Mouse (Mus musculus) forebrain, embryonic 11.5 days (tissue): ENCODE data around the gene Haus7. TPM values are rescaled to one million over a fixed set of nuclear protein-coding genes. Genes with fewer than 3 reads are reported as not detected.
"Not testable (repeated sequence)": the region's sequence is repeated elsewhere in the genome, so short reads cannot be mapped to it uniquely, and the experiment has no call there.

Experiments used
- ATAC-seq: fragments of 200-750 bp; cut with Nextera tagmentation; replicated peaks from 2 replicates; pipeline ENCODE4 v1.8.0; 2017; ENCODE audit warnings: moderate TSS enrichment; ENCODE audit not compliant: low FRiP score
- DNase-seq: peaks from one replicate; pipeline ENCODE4 v3.0.0-alpha.2; 2017; ENCODE audit warnings: low spot score
- H3K27ac ChIP-seq: fragments of 300-500 bp; sonication (generic); 2 replicates; pipeline ENCODE4 v1.5.1; 2014; ENCODE audit warnings: low read depth, low read length
- H3K27me3 ChIP-seq: fragments of 300-500 bp; sonication (generic); 2 replicates; pipeline ENCODE4 v1.6.1; 2014; ENCODE audit warnings: mild to moderate bottlenecking, low read length, mixed read lengths; ENCODE audit not compliant: control insufficient read depth, insufficient read depth
- H3K36me3 ChIP-seq: fragments of 300-500 bp; sonication (generic); 2 replicates; pipeline ENCODE4 v1.6.1; 2014; ENCODE audit warnings: mild to moderate bottlenecking, low read length, moderate library complexity, mixed read lengths; ENCODE audit not compliant: control insufficient read depth, insufficient read depth
- H3K4me1 ChIP-seq: fragments of 300-500 bp; sonication (generic); replicated peaks from 2 replicates; pipeline ENCODE4 v1.6.1; 2014; ENCODE audit warnings: low read length, mixed read lengths; ENCODE audit not compliant: control insufficient read depth, insufficient read depth
- H3K4me2 ChIP-seq: fragments of 300-500 bp; sonication (generic); 2 replicates; pipeline ENCODE4 v1.6.1; 2014; ENCODE audit warnings: low read depth, mild to moderate bottlenecking, low read length, moderate library complexity, mixed read lengths; ENCODE audit not compliant: severe bottlenecking
- H3K4me3 ChIP-seq: fragments of 300-500 bp; sonication (generic); 2 replicates; pipeline ENCODE4 v1.5.1; 2014; ENCODE audit warnings: low read depth, low read length
- H3K9ac ChIP-seq: fragments of 300-500 bp; sonication (generic); 2 replicates; pipeline ENCODE4 v1.6.1; 2014; ENCODE audit warnings: low read length
- H3K9me3 ChIP-seq: fragments of 300-500 bp; sonication (generic); 2 replicates; pipeline ENCODE4 v1.6.1; 2016; ENCODE audit warnings: low read length, mixed read lengths; ENCODE audit not compliant: control insufficient read depth
- WGBS: fragments of 180-500 bp; shearing (Covaris S2); extraction: QIAGEN DNeasy Blood & Tissue Kit; methylation state at CpG from one replicate; pipeline ENCODE4 v1.1.7; 2014; 5-methylcytosine and 5-hydroxymethylcytosine counted together
- polyA plus RNA-seq: library from polyadenylated mRNA; unstranded; fragments of >200 nt; fragmentation: Nextera tagmentation; extraction: Ambion mirVana; gene quantifications from 2 replicates; pipeline ENCODE4 v1.2.1, GENCODE M21; 2014

Haus7 gene
- polyA plus RNA-seq, 1 experiment from 2014 or later, result 74.8 TPM

DNA sequence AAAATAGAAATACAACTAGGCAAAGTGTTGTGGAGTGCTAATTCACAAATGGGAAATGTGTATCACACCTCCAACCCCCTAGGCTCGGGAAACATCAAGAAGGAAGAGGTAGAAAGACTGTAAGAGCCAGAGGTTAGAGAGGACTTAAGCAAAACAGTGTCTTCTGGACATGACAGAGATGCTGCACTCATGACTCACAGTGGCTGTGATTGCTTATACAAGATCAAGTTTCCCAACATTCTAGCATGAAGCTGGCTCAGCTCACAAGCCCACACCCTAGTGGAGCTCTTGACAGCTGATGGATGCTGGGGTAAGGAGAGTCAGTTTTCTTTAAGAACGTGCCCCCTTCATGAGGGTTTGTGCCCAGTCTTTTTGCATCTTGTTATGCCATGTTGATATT is 17.4 kb downstream of the Haus7 start:
- Histone ChIP-seq H3K9me3 (no peaks in the 10 kb centered on the region), H3K4me1 (no peaks in the 10 kb centered on the region), H3K4me2 (no peak overlapping the region), H3K27ac (no peak overlapping the region), H3K27me3 (no peaks in the 10 kb centered on the region), H3K4me3 (no peak overlapping the region), H3K36me3 (no peaks in the 10 kb centered on the region), H3K9ac (no peak overlapping the region)
- DNase-seq, result no peak
- ATAC-seq, result no peak
- 72% methylated on average over 2 of the region's 2 CpGs for WGBS

GRCm38 (mm10) chrX:73435252-73435651 is 23.6 kb downstream of the Haus7 start, which contains the start of gene Trex2:
Gene Trex2 (minus strand): TSS chrX:73435344.
- 88% methylated on average over 11 of the region's 11 CpGs for WGBS
- Histone ChIP-seq H3K36me3 (no peaks in the 10 kb centered on the region), H3K4me3 (no peak within 1 kb of the TSS), H3K4me1 (no peaks in the 10 kb centered on the region), H3K9me3 (no peaks in the 10 kb centered on the region), H3K4me2 (no peak within 1 kb of the TSS), H3K27ac (no peak within 1 kb of the TSS), H3K9ac (no peak within 1 kb of the TSS), H3K27me3 (no peaks in the 10 kb centered on the region)
- ATAC-seq (no peak), DNase-seq (no peak)

- no peak for DNase-seq
- no peak overlapping the region for H3K9ac ChIP-seq
- no peaks in the 10 kb centered on the region for H3K4me1 ChIP-seq
- no peak overlapping the region for H3K27ac ChIP-seq
- H3K4me3 ChIP-seq, result no peak overlapping the region
- WGBS, result 83% methylated on average over 5 of the region's 5 CpGs
- H3K36me3 ChIP-seq, result no peaks in the 10 kb centered on the region
- H3K27me3 ChIP-seq, result no peaks in the 10 kb centered on the region
- ATAC-seq, result no peak
- no peak overlapping the region for H3K4me2 ChIP-seq
- no peaks in the 10 kb centered on the region for H3K9me3 ChIP-seq
Measured at GRCm38 (mm10) chrX:73432850-73433249, 26.0 kb downstream of the Haus7 start.

GRCm38 (mm10) chrX:73430036-73430435 is 28.8 kb downstream of the Haus7 start:
- no peak overlapping the region for H3K4me2 ChIP-seq
- no peaks in the 10 kb centered on the region for H3K4me1 ChIP-seq
- H3K27me3 ChIP-seq, result no peaks in the 10 kb centered on the region
- ATAC-seq (no peak), DNase-seq (no peak)
- H3K9ac ChIP-seq, result no peak overlapping the region
- no peaks in the 10 kb centered on the region for H3K9me3 ChIP-seq
- 75% methylated on average over 2 of the region's 2 CpGs for WGBS
- no peak overlapping the region for H3K4me3 ChIP-seq
- no peaks in the 10 kb centered on the region for H3K36me3 ChIP-seq
- H3K27ac ChIP-seq, result no peak overlapping the region

- ATAC-seq (no peak), DNase-seq (no peak)
- H3K9me3 ChIP-seq, result no peaks in the 10 kb centered on the region
- H3K36me3 ChIP-seq, result no peaks in the 10 kb centered on the region
- H3K27ac ChIP-seq, result no peak overlapping the region
- H3K4me3 ChIP-seq, result no peak overlapping the region
- H3K9ac ChIP-seq, result no peak overlapping the region
- no peaks in the 10 kb centered on the region for H3K4me1 ChIP-seq
- WGBS, result 56% methylated on average over 1 of the region's 1 CpGs
- no peak overlapping the region for H3K4me2 ChIP-seq
- H3K27me3 ChIP-seq, result no peaks in the 10 kb centered on the region
Measured at GRCm38 (mm10) chrX:73412767-73413166, 46.1 kb downstream of the Haus7 start.

GRCm38 (mm10) chrX:73410880-73411517 is 47.8 kb downstream of the Haus7 start, which contains the start of gene Zfp92:
Gene Zfp92 (plus strand): TSS chrX:73411096.
- Histone ChIP-seq H3K27ac (no peak within 1 kb of the TSS), H3K4me3 (no peak within 1 kb of the TSS), H3K9me3 (no peaks in the 10 kb centered on the region), H3K4me1 (no peaks in the 10 kb centered on the region), H3K4me2 (peak within 1 kb of the TSS; percentile 38), H3K27me3 (no peaks in the 10 kb centered on the region), H3K9ac (no peak within 1 kb of the TSS), H3K36me3 (no peaks in the 10 kb centered on the region)
- no peak for ATAC-seq
- DNase-seq, result no peak
- 28% methylated on average over 20 of the region's 20 CpGs for WGBS

DNA sequence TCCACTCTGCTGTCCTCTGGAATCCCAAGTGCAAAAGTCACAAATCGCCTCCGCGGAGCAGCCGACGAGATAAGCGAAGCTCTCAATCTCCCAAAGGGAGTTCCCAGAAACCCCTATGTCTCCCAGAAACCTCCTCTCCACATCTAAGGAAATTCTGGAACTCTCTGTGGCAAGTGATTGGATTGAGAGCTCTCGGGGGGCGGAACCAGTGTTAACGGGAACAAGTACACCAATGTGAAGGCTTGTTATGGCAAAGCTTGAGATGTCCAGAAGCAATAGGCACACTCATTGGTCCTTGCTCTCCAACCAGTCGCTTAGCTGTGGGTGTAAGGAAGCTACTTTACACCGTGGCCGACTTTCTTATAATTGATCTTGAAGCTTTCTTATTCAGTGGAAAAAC is 57.2 kb downstream of the Haus7 start:
- H3K9ac ChIP-seq, result no peak overlapping the region
- DNase-seq (no peak), ATAC-seq (no peak)
- H3K9me3 ChIP-seq, result no peaks in the 10 kb centered on the region
- H3K27me3 ChIP-seq, result no peaks in the 10 kb centered on the region
- H3K4me3 ChIP-seq, result no peak overlapping the region
- H3K4me2 ChIP-seq, result no peak overlapping the region
- H3K36me3 ChIP-seq, result no peaks in the 10 kb centered on the region
- H3K4me1 ChIP-seq, result no peaks in the 10 kb centered on the region
- H3K27ac ChIP-seq, result no peak overlapping the region
- 91% methylated on average over 12 of the region's 12 CpGs for WGBS

GRCm38 (mm10) chrX:73400951-73401350 is 57.9 kb downstream of the Haus7 start:
- Histone ChIP-seq H3K4me3 (no peak overlapping the region), H3K4me1 (no peaks in the 10 kb centered on the region), H3K27me3 (no peaks in the 10 kb centered on the region), H3K9ac (no peak overlapping the region), H3K9me3 (no peaks in the 10 kb centered on the region), H3K4me2 (no peak overlapping the region), H3K27ac (no peak overlapping the region), H3K36me3 (no peaks in the 10 kb centered on the region)
- DNase-seq (no peak), ATAC-seq (no peak)
- 89% methylated on average over 20 of the region's 20 CpGs for WGBS

DNA sequence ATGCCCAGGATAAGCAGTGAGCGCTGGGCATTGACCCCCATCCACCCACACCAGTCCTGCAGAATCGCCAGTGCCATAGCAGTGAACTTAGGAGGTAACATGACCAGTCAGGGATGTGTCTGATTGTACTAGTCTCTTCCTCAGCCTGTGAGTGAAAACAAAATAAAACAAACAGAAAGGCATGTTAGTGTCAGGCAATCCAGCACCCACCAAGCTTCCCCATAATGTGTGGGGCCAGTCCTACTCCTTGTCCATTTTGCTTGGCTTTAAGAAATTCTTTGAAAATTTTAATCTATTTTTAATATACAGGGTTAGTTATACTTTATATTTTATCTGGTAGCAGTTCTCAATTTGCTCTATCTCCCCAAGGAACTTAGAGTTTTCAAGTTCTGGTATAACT is 60.2 kb downstream of the Haus7 start, which contains the start of gene Gm18336:
Gene Gm18336 (minus strand): TSS at position 101 of the 400 bp plus-strand sequence.
- not testable (repeated sequence) for H3K36me3 ChIP-seq, H3K4me3 ChIP-seq, ATAC-seq, H3K27ac ChIP-seq, H3K27me3 ChIP-seq, H3K4me1 ChIP-seq, H3K9ac ChIP-seq, H3K4me2 ChIP-seq, DNase-seq, H3K9me3 ChIP-seq
- WGBS, result 67% methylated on average over 1 of the region's 2 CpGs
